Mouse (Mus musculus) midbrain, embryonic 11.5 days (tissue): ENCODE measurements at regions not wholly inside any gene's neighbourhood (a gene's known extent, or its start where the extent isn't known, plus 50 kb on each side); places are given as distances from the start of the nearest gene placed in this dataset.
A peak's percentile ranks its signal among the peaks of the same experiment; 100 is the strongest.

Experiments used
- ATAC-seq: fragments of 200-750 bp; cut with Nextera tagmentation; 2 replicates; pipeline ENCODE4 v1.8.0; 2017; ENCODE audit warnings: moderate TSS enrichment, moderate library complexity; ENCODE audit not compliant: low FRiP score
- DNase-seq: peaks from one replicate; pipeline ENCODE4 v3.0.0; 2015; ENCODE audit warnings: low spot score; ENCODE audit errors: missing footprints
- H3K27ac ChIP-seq: fragments of 300-500 bp; sonication (generic); 2 replicates; pipeline ENCODE4 v1.5.1; 2014; ENCODE audit warnings: low read depth, low read length
- H3K27me3 ChIP-seq: fragments of 300-500 bp; sonication (generic); 2 replicates; pipeline ENCODE4 v1.6.1; 2014; ENCODE audit warnings: mild to moderate bottlenecking, low read length, moderate library complexity, mixed read lengths; ENCODE audit not compliant: control insufficient read depth, insufficient read depth
- H3K36me3 ChIP-seq: fragments of 300-500 bp; sonication (generic); 2 replicates; pipeline ENCODE4 v1.6.1; 2014; ENCODE audit warnings: mild to moderate bottlenecking, low read length, moderate library complexity, mixed read lengths; ENCODE audit not compliant: control insufficient read depth, insufficient read depth
- H3K4me1 ChIP-seq: fragments of 300-500 bp; sonication (generic); 2 replicates; pipeline ENCODE4 v1.6.1; 2014; ENCODE audit warnings: low read length; ENCODE audit not compliant: control insufficient read depth, insufficient read depth
- H3K4me2 ChIP-seq: fragments of 300-500 bp; sonication (generic); 2 replicates; pipeline ENCODE4 v1.6.1; 2014; ENCODE audit warnings: mild to moderate bottlenecking, moderate library complexity
- H3K4me3 ChIP-seq: fragments of 300-500 bp; sonication (generic); 2 replicates; pipeline ENCODE4 v1.5.1; 2014; ENCODE audit warnings: low read depth, low read length
- H3K9ac ChIP-seq: fragments of 300-500 bp; sonication (generic); 2 replicates; pipeline ENCODE4 v1.6.1; 2014; ENCODE audit warnings: low read length
- H3K9me3 ChIP-seq: fragments of 300-500 bp; sonication (generic); 2 replicates; pipeline ENCODE4 v1.6.1; 2016; ENCODE audit warnings: low read length; ENCODE audit not compliant: control insufficient read depth
- WGBS: fragments of 180-500 bp; shearing (Covaris S2); extraction: QIAGEN DNeasy Blood & Tissue Kit; methylation state at CpG from one replicate; pipeline ENCODE4 v1.1.7; 2014; 5-methylcytosine and 5-hydroxymethylcytosine counted together

DNA sequence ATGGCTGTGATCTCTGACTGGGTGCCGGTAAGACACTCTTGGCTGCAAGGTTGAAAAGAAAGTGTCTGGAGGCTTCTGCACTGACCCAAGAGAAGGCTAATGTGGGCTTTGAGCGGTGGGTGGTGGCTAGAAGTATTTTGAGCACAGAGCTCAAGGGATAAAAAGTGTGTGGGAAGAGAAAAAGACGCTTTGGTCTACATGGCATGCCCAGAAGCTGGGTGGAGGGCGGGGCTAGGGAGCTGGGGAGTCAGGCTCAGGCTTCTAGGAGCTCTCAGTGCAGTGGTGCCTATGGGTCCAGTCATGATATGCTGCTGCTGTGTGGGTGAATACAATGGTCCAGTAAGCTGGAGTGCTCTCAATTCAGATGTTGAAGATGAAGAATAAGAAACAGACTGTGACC lies 152.1 kb downstream of the Efnb1 start:
- H3K4me1 ChIP-seq, result peaks cover 11% of the 10 kb centered on the region
- no peaks in the 10 kb centered on the region for H3K36me3 ChIP-seq
- H3K4me2 ChIP-seq, result no peak overlapping the region
- peaks cover 38% of the 10 kb centered on the region for H3K27me3 ChIP-seq
- 78% methylated on average over 4 of the region's 4 CpGs for WGBS
- H3K4me3 ChIP-seq, result no peak overlapping the region
- DNase-seq, result no peak
- no peak overlapping the region for H3K9ac ChIP-seq
- H3K9me3 ChIP-seq, result no peaks in the 10 kb centered on the region
- no peak for ATAC-seq
- H3K27ac ChIP-seq, result no peak overlapping the region

DNA sequence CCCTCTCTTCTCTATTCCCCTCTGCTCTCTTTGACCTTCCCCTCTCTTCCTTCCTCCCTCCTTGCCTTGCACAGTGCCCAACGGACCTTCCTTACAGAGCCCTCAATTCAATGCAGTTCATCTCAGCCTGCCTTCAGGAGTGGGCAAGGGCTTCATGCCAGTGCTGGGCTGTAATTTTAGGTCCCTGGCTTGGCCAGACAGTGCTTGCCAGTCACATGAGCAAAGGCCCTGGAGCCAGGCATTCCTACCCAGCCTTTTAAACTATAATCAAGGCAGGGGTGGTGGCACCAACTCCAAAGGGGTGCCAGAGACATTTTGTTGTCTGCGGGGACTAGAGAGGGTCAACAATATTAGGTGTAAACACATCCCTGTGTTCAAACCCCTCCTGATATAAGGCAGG lies 150.9 kb downstream of the Efnb1 start:
- DNase-seq, result no peak
- H3K4me2 ChIP-seq, result no peak overlapping the region
- peaks cover 7% of the 10 kb centered on the region for H3K4me1 ChIP-seq
- H3K9me3 ChIP-seq, result no peaks in the 10 kb centered on the region
- no peak overlapping the region for H3K9ac ChIP-seq
- no peak overlapping the region for H3K4me3 ChIP-seq
- no peak overlapping the region for H3K27ac ChIP-seq
- 70% methylated on average over 2 of the region's 2 CpGs for WGBS
- ATAC-seq, result no peak
- H3K36me3 ChIP-seq, result no peaks in the 10 kb centered on the region
- peaks cover 35% of the 10 kb centered on the region for H3K27me3 ChIP-seq

DNA sequence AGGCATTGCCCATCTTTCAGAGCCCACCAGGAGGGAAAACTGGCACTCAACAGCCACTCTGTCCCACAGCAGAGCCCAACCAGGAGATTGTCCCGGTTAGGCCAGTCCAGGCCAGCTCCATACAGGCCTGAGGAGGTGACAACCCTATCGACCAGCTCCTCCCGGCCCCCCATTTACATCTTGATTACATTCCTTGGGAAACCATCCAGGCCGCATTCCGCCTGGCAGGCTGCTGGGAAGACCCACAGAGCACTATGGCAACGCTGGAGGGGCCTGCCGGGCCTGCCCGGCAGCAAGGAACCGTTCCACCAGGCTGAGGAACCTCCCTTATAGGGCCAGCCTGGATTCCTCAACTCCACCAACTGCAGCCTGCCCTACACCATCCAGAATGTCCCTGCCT lies 149.7 kb downstream of the Efnb1 start:
- ATAC-seq (peak; percentile 76), DNase-seq (peak; percentile 86)
- Histone ChIP-seq H3K4me2 (no peak overlapping the region), H3K27ac (no peak overlapping the region), H3K36me3 (no peaks in the 10 kb centered on the region), H3K4me1 (peaks cover 5% of the 10 kb centered on the region; the same call in 1 of the 2 replicates), H3K9ac (no peak overlapping the region), H3K4me3 (no peak overlapping the region), H3K27me3 (peaks cover 42% of the 10 kb centered on the region), H3K9me3 (no peaks in the 10 kb centered on the region)
- WGBS, result 21% methylated on average over 8 of the region's 9 CpGs

DNA sequence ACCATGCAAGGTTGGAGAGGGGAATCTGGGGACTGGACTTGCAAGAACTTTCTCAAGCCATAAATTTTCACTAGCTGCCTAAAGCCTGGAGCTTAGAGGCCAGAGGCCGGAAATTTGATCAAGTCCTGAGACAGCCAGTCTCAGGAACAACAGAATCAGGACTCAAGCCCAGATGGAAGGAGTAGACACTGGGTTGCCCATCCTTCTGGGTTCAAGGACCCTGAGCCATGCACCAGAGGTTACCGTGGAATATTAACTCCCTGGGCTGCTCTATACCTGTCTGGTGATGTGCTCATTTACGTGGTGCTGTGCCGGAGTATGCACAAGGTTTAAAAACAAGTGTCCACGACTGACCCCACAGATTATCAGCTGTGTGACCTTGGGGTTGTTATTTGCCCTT lies 145.1 kb downstream of the Efnb1 start:
- Histone ChIP-seq H3K9me3 (no peaks in the 10 kb centered on the region), H3K4me2 (no peak overlapping the region), H3K36me3 (no peaks in the 10 kb centered on the region), H3K27ac (no peak overlapping the region), H3K4me3 (no peak overlapping the region), H3K4me1 (peaks cover 5% of the 10 kb centered on the region; the same call in 1 of the 2 replicates), H3K9ac (no peak overlapping the region), H3K27me3 (peaks cover 29% of the 10 kb centered on the region)
- ATAC-seq, result no peak
- WGBS, result 71% methylated on average over 5 of the region's 5 CpGs
- DNase-seq, result no peak

DNA sequence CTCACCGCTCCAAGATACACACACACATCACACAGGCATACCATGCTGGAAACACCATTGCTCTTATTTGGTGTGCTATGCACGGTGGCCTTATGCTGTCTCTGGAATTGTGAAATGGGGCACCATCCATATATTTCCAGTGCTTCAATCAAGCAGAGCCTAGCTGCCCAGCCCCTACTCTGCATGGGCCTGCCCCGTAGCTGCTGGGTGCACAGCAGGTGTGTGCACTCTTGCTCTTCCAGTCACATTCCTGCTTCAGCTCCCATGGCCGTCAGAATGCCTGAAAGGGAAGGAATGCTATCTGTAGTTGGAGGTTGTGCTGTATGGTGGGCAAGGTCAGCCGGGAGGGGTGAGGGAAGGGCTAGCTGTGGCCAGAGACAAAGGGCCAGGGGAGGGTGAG lies 144.6 kb downstream of the Efnb1 start:
- H3K4me3 ChIP-seq, result no peak overlapping the region
- H3K9me3 ChIP-seq, result no peaks in the 10 kb centered on the region
- no peak for ATAC-seq
- H3K4me2 ChIP-seq, result no peak overlapping the region
- H3K36me3 ChIP-seq, result no peaks in the 10 kb centered on the region
- H3K27me3 ChIP-seq, result peaks cover 25% of the 10 kb centered on the region
- no peak overlapping the region for H3K27ac ChIP-seq
- 45% methylated on average over 5 of the region's 5 CpGs for WGBS
- no peak overlapping the region for H3K9ac ChIP-seq
- peaks cover 4% of the 10 kb centered on the region; the same call in 1 of the 2 replicates for H3K4me1 ChIP-seq
- no peak for DNase-seq

DNA sequence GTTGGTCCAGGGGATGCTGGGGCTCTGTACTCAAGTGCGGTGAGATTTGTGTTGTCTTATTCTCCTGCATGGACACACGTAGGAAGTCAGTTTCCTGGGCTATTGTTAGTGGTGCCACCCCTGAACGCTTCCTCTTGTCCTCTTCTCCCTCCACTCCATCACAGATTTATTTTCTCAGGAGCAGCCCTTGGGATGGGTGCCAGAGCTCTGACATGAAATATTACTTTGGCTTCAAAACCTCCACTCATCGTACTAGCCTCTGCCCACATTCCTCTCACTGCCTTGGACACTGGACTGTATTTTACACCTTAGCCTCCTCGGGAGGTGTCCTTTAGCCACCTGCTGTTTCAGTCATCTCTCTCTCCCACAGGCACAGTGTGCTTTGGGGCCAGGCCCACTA lies 139.6 kb downstream of the Efnb1 start:
- ATAC-seq (no peak), DNase-seq (no peak)
- 82% methylated on average over 5 of the region's 5 CpGs for WGBS
- Histone ChIP-seq H3K27me3 (peaks cover 10% of the 10 kb centered on the region), H3K36me3 (no peaks in the 10 kb centered on the region), H3K4me3 (no peak overlapping the region), H3K4me1 (no peaks in the 10 kb centered on the region), H3K9ac (no peak overlapping the region), H3K4me2 (no peak overlapping the region), H3K27ac (no peak overlapping the region), H3K9me3 (no peaks in the 10 kb centered on the region)

DNA sequence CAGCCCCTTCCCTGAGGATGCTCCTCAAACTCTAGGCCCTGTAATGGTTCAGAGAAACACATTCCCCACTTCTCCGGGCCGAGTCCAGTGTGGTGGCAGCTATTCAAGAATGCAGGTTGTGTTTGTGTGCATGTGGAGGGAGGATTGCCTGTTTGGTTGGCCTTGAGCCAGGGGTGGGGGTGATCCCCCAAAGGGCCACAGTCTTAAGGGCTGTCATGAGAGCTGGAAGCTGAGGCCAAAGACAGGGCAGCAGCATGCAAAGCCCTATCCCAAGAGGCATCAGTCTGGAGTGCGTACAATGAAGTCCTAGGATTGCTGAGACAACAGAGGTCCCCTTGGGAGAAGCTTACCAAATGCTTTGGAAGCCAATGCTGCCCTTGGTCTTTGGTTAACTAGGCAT lies 136.0 kb downstream of the Efnb1 start:
- no peaks in the 10 kb centered on the region for H3K36me3 ChIP-seq
- no peak overlapping the region for H3K4me2 ChIP-seq
- no peak overlapping the region for H3K9ac ChIP-seq
- H3K4me1 ChIP-seq, result no peaks in the 10 kb centered on the region
- ATAC-seq (no peak), DNase-seq (no peak)
- H3K27ac ChIP-seq, result no peak overlapping the region
- H3K4me3 ChIP-seq, result no peak overlapping the region
- no peaks in the 10 kb centered on the region for H3K9me3 ChIP-seq
- peaks cover 9% of the 10 kb centered on the region for H3K27me3 ChIP-seq
- 84% methylated on average over 3 of the region's 3 CpGs for WGBS

DNA sequence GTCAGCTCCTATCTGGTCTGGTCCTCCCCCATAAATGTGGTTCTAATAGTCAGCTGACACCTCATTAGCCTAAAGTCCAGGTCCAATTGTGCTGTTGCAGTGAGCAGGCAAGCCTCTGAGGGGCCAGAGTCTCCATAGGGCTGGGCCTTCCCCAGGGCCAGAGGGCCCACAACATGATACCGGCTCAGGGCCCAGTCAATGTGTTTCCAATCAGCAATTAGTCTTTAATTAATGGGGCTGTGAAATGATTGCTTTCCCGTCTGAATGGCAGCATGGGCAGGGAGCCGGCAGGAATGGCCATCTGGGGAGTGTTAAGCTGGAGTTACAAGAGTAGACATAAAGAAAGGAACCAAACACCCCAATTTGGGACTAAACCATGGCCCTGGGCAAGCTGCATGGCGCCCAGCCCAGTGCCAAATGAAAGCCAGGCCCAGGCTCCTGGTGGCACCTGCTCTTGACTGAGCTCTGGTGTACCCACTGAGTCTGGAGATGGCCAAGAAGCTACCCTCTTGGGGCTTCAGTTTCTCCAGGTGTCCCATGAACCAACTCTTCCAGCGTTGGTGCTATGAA lies 113.2 kb downstream of the Efnb1 start:
- Histone ChIP-seq H3K36me3 (no peaks in the 10 kb centered on the region), H3K4me3 (no peak overlapping the region), H3K27me3 (peaks cover 17% of the 10 kb centered on the region), H3K9ac (no peak overlapping the region), H3K4me1 (no peaks in the 10 kb centered on the region), H3K9me3 (no peaks in the 10 kb centered on the region), H3K4me2 (no peak overlapping the region), H3K27ac (no peak overlapping the region)
- WGBS, result 81% methylated on average over 5 of the region's 5 CpGs
- no peak for DNase-seq
- no peak for ATAC-seq

DNA sequence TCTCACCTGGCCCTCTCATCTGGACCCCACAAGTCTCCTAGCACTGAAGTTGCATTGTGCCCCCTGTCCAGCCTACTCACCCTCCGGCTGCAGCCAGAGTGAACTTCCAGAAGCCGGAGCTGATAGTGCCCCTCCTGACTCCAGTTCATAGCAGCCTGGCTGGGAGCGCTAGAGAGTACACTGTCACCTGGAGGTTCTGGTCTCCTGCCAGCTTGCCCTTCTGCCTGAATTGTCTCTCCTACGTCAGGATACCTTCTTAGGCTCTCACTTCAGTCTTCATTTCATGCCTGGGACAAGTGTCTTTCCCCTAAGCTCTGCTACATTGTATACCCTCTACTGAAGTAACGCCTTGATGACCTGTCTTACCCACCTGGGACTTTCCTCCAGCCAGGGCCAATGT lies 112.3 kb downstream of the Efnb1 start:
- no peaks in the 10 kb centered on the region for H3K36me3 ChIP-seq
- H3K27ac ChIP-seq, result no peak overlapping the region
- H3K9me3 ChIP-seq, result no peaks in the 10 kb centered on the region
- no peak for DNase-seq
- no peak overlapping the region for H3K4me2 ChIP-seq
- no peak overlapping the region for H3K4me3 ChIP-seq
- WGBS, result 96% methylated on average over 5 of the region's 5 CpGs
- no peak for ATAC-seq
- H3K9ac ChIP-seq, result no peak overlapping the region
- H3K27me3 ChIP-seq, result peaks cover 20% of the 10 kb centered on the region
- H3K4me1 ChIP-seq, result no peaks in the 10 kb centered on the region

DNA sequence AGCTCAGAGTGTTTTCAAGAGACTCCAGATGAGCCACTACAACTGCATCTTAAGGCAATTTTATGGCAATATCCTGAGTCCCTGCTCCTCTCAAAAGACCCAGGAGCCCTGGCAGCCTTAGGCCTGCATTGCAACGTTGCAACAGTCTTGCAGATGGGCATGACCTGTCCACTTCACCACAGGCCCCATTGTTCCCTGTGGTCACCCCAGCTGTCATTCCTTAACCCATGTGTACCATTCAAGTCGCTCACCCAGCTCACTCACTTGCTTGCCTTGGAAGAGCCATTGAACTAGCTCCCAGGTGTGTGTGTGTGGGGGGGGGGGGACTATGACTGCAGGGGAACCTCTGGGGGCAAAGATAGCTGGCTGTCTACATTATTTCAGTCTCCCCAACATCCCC lies 110.8 kb downstream of the Efnb1 start:
- H3K9ac ChIP-seq, result no peak overlapping the region
- H3K27ac ChIP-seq, result no peak overlapping the region
- H3K36me3 ChIP-seq, result no peaks in the 10 kb centered on the region
- 69% methylated on average over 2 of the region's 2 CpGs for WGBS
- no peak overlapping the region for H3K4me3 ChIP-seq
- peaks cover 14% of the 10 kb centered on the region for H3K27me3 ChIP-seq
- ATAC-seq, result no peak
- no peak overlapping the region for H3K4me2 ChIP-seq
- DNase-seq, result no peak
- H3K4me1 ChIP-seq, result no peaks in the 10 kb centered on the region
- H3K9me3 ChIP-seq, result no peaks in the 10 kb centered on the region
